In the genomic region with DNA sequence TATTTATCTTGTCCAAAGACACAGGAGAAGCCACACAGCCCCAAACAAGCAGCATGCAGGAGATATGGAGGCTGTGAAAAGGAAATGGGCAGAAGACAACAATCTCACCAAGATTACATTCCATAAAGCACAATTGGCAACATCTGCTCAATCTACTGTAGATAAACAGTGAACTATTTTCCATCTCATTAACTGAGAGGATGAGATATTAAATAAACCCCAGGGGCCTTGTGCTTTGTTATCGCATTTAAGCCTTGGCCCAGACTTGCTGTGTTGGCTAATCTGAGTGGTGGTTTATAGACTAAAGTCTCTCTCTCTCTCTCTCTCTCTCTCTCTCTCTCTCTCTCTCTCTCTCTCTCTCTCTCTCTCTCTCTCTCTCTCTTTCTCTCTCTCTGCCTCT, we compare ENCODE assay signal across 14 mouse cellular contexts.
"Had no signal": no experiment of that assay in that cellular context is flagged by ENCODE, and none has a peak within 500 bp of the region (broad histone marks: within the 10 kb centered on the region; RNA-seq: fewer than 3 reads in every experiment).

No protein-coding gene starts in this region.

- H3K27me3 ChIP-seq: liver, embryonic 15.5 days had no signal

- DNase-seq: kidney, adult 8-10 months; kidney, postnatal 25 days; layer of hippocampus, adult 9-11 months; lung, adult 2 months; lung, postnatal 36 days; right cerebral cortex, adult 18-20 months; right cerebral cortex, postnatal 25 days; thymus, postnatal 4 days had no signal

- H3K9ac ChIP-seq: liver, embryonic 15.5 days had no signal

- H3K4me3 ChIP-seq: limb, embryonic 10.5 days; liver, embryonic 15.5 days had no signal

- H3K9me3 ChIP-seq: limb, embryonic 10.5 days; liver, embryonic 15.5 days had no signal

- H3K4me2 ChIP-seq: liver, embryonic 11.5 days; liver, embryonic 15.5 days had no signal

- H3K27ac ChIP-seq: limb, embryonic 10.5 days; liver, embryonic 15.5 days; stomach, postnatal 0 days had no signal

- H3K4me1 ChIP-seq: limb, embryonic 10.5 days; liver, embryonic 15.5 days had no signal

- H3K36me3 ChIP-seq: limb, embryonic 10.5 days; liver, embryonic 15.5 days had no signal

- ATAC-seq: intestine, postnatal 0 days; lung, postnatal 0 days had no signal
